Mouse (Mus musculus) ES-Bruce4 (cell line): ENCODE data around the gene Fmo2. TPM values are rescaled to one million over a fixed set of nuclear protein-coding genes. Genes with fewer than 3 reads are reported as not detected.

ENCODE experiments used
- H3K27ac ChIP-seq: 2 replicates; pipeline ENCODE4 v1.5.1; 2012; ENCODE audit warnings: low read length, inconsistent platforms; ENCODE audit not compliant: insufficient read depth
- H3K27me3 ChIP-seq: 2 replicates; pipeline ENCODE4 v1.6.1; 2012; ENCODE audit warnings: mild to moderate bottlenecking, low read length, inconsistent platforms; ENCODE audit not compliant: control insufficient read depth, poor library complexity, insufficient read depth, severe bottlenecking
- H3K36me3 ChIP-seq: 2 replicates; pipeline ENCODE4 v1.6.1; 2012; ENCODE audit warnings: inconsistent platforms, mild to moderate bottlenecking, low read length, moderate library complexity; ENCODE audit not compliant: control insufficient read depth, poor library complexity, insufficient read depth, severe bottlenecking
- H3K4me1 ChIP-seq: one replicate; pipeline ENCODE4 v1.8.1; 2011; ENCODE audit warnings: low read length; ENCODE audit not compliant: control insufficient read depth, insufficient read depth
- H3K4me3 ChIP-seq: 2 replicates; pipeline ENCODE4 v1.5.1; 2011; ENCODE audit warnings: low read depth, mild to moderate bottlenecking, low read length
- H3K9ac ChIP-seq: 2 replicates; pipeline ENCODE4 v1.6.1; 2012; ENCODE audit warnings: low read depth, mild to moderate bottlenecking, inconsistent platforms; ENCODE audit not compliant: poor library complexity, severe bottlenecking
- H3K9me3 ChIP-seq: replicated peaks from 2 replicates; pipeline ENCODE4 v1.6.1; 2012; ENCODE audit warnings: mild to moderate bottlenecking, low read length, inconsistent platforms; ENCODE audit not compliant: control insufficient read depth, poor library complexity, insufficient read depth, severe bottlenecking
- CTCF ChIP-seq: IDR thresholded peaks from one replicate; pipeline ENCODE4 v1.8.1; 2011; ENCODE audit warnings: low read depth, low read length
- EP300 ChIP-seq: IDR thresholded peaks from 2 replicates; pipeline ENCODE4 v1.6.1; 2011; ENCODE audit warnings: low read depth, low read length; ENCODE audit not compliant: insufficient read depth
- POLR2A ChIP-seq: IDR thresholded peaks from one replicate; pipeline ENCODE4 v1.8.1; 2011; ENCODE audit warnings: low read length; ENCODE audit not compliant: insufficient read depth
- polyA plus RNA-seq: library from polyadenylated mRNA; stranded (reverse); fragments of >200 nt; gene quantifications from 2 replicates; pipeline ENCODE4 v1.2.4, GENCODE M21; 2011; ENCODE audit warnings: low read depth; ENCODE audit not compliant: missing spikeins, insufficient read depth, insufficient read length

Fmo2 gene
- polyA plus RNA-seq, 1 experiment, result not detected

DNA sequence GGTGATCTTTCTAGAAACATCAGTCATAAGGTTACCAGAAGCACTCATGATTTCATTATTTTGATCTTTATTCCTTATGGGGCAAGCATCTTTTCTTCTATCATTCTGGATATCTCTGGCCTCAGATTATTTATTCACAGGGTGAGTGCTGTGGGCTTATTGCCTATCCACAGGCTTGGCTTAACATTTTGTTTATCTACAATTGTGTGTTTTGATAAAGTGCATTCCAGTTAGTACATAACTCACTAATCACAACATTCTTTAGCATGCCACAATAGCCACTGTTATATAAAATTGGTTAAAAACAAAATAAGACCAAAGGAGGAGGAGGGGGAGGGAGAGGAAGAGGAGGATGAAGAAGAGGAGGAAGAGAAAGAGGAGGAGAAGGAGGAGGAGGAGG, 13.6 kb upstream of the Fmo2 start:
- no peaks in the 10 kb centered on the region for H3K27me3 ChIP-seq
- H3K27ac ChIP-seq, result no peak overlapping the region
- no peaks in the 10 kb centered on the region for H3K4me1 ChIP-seq
- no peaks in the 10 kb centered on the region for H3K36me3 ChIP-seq
- TF ChIP-seq POLR2A (no peak), CTCF (no peak), EP300 (no peak)
- no peak overlapping the region for H3K4me3 ChIP-seq
- no peak overlapping the region for H3K9ac ChIP-seq
- H3K9me3 ChIP-seq, result no peaks in the 10 kb centered on the region

- H3K9me3 ChIP-seq, result no peaks in the 10 kb centered on the region
- no peaks in the 10 kb centered on the region for H3K4me1 ChIP-seq
- H3K27me3 ChIP-seq, result no peaks in the 10 kb centered on the region; the same call in 1 of the 2 replicates
- TF ChIP-seq EP300 (no peak), CTCF (no peak), POLR2A (no peak)
- no peaks in the 10 kb centered on the region for H3K36me3 ChIP-seq
- no peak overlapping the region for H3K4me3 ChIP-seq
- no peak overlapping the region for H3K9ac ChIP-seq
- H3K27ac ChIP-seq, result no peak overlapping the region
These were observed 3.4 kb upstream of the Fmo2 start for GRCm38 (mm10) chr1:162901879-162902278.

GRCm38 (mm10) chr1:162895900-162896299, 2.6 kb downstream of the Fmo2 start:
- H3K27me3 ChIP-seq, result no peaks in the 10 kb centered on the region
- no peak overlapping the region for H3K9ac ChIP-seq
- H3K4me3 ChIP-seq, result no peak overlapping the region
- TF ChIP-seq CTCF (peak; percentile 50), EP300 (no peak), POLR2A (no peak)
- H3K4me1 ChIP-seq, result no peaks in the 10 kb centered on the region
- H3K27ac ChIP-seq, result no peak overlapping the region
- no peaks in the 10 kb centered on the region for H3K36me3 ChIP-seq
- no peaks in the 10 kb centered on the region for H3K9me3 ChIP-seq

GRCm38 (mm10) chr1:162893014-162893413, 5.5 kb downstream of the Fmo2 start:
- TF ChIP-seq EP300 (no peak), POLR2A (no peak), CTCF (no peak)
- Histone ChIP-seq H3K27ac (no peak overlapping the region), H3K4me3 (no peak overlapping the region), H3K27me3 (no peaks in the 10 kb centered on the region), H3K9ac (no peak overlapping the region), H3K4me1 (no peaks in the 10 kb centered on the region), H3K36me3 (no peaks in the 10 kb centered on the region), H3K9me3 (no peaks in the 10 kb centered on the region)

DNA sequence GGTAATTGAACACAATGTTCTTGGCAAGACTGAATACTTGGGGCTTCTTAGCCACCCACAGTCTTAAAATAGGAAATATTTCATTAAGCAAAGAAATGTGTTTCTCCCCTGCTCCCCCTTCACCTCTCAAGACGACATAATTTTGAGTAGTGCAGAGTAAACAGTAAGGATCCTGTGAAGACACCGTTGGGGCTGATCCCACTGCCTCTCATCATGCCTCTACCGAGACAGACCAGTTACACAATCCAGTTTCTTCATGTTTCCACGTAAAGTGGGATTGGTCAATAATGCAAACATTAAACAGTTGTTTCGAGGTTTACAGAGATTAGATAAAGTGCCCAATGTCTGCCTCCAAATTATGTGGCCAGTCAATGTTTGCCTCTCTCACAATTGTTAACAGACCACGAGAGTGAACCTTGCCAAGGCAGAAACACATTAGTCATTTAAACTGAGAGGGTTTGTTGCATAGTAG, 6.5 kb downstream of the Fmo2 start:
- H3K4me1 ChIP-seq, result no peaks in the 10 kb centered on the region
- no peaks in the 10 kb centered on the region for H3K36me3 ChIP-seq
- H3K27me3 ChIP-seq, result no peaks in the 10 kb centered on the region
- TF ChIP-seq CTCF (no peak), EP300 (no peak), POLR2A (no peak)
- H3K9me3 ChIP-seq, result no peaks in the 10 kb centered on the region
- H3K9ac ChIP-seq, result no peak overlapping the region
- H3K27ac ChIP-seq, result no peak overlapping the region
- no peak overlapping the region for H3K4me3 ChIP-seq

GRCm38 (mm10) chr1:162888646-162889045, 9.9 kb downstream of the Fmo2 start:
- Histone ChIP-seq H3K4me3 (no peak overlapping the region), H3K9me3 (no peaks in the 10 kb centered on the region), H3K4me1 (no peaks in the 10 kb centered on the region), H3K36me3 (no peaks in the 10 kb centered on the region), H3K27ac (no peak overlapping the region), H3K27me3 (no peaks in the 10 kb centered on the region), H3K9ac (no peak overlapping the region)
- TF ChIP-seq CTCF, result no peak
- TF ChIP-seq EP300, result no peak
- no peak for TF ChIP-seq POLR2A
